Mouse (Mus musculus) myocyte (in vitro differentiated cells): ENCODE data around the gene Olfr478. TPM values are rescaled to one million over a fixed set of nuclear protein-coding genes. Genes with fewer than 3 reads are reported as not detected.
"Not testable (repeated sequence)": the region's sequence is repeated elsewhere in the genome, so short reads cannot be mapped to it uniquely, and the experiment has no call there.

ENCODE experiments used
- H3K27me3 ChIP-seq: one replicate; pipeline ENCODE4 v1.6.1; 2011; ENCODE audit not compliant: control insufficient read depth, insufficient read depth, insufficient read length
- H3K36me3 ChIP-seq: one replicate; pipeline ENCODE4 v1.6.1; 2011; ENCODE audit not compliant: control insufficient read depth, insufficient read depth
- H3K4me2 ChIP-seq: one replicate; pipeline ENCODE4 v1.6.1; 2011; ENCODE audit warnings: low read depth, control low read depth
- H3K4me3 ChIP-seq: one replicate; pipeline ENCODE4 v1.5.1; 2011; ENCODE audit warnings: mild to moderate bottlenecking, control low read depth, moderate library complexity
- H3K79me2 ChIP-seq: one replicate; pipeline ENCODE4 v1.6.1; 2011; ENCODE audit not compliant: control insufficient read depth, insufficient read depth
- H3ac ChIP-seq: one replicate; pipeline ENCODE4 v1.6.1; 2011; ENCODE audit not compliant: control insufficient read depth, insufficient read length
- CEBPB ChIP-seq: IDR thresholded peaks from 2 replicates; pipeline ENCODE4 v1.6.1; 2011; ENCODE audit warnings: mild to moderate bottlenecking, moderate library complexity; ENCODE audit not compliant: poor library complexity, insufficient read depth, severe bottlenecking
- E2F4 ChIP-seq: IDR thresholded peaks from one replicate; pipeline ENCODE4 v1.6.1; 2011; ENCODE audit warnings: mild to moderate bottlenecking, control low read depth, moderate library complexity; ENCODE audit not compliant: insufficient read depth
- MAX ChIP-seq: IDR thresholded peaks from one replicate; pipeline ENCODE4 v1.6.1; 2011; ENCODE audit warnings: low read depth, mild to moderate bottlenecking, control low read depth
- MYOD1 ChIP-seq, 3 experiments: IDR thresholded peaks; one replicate each; pipeline ENCODE4 v1.6.1; 2011; ENCODE audit warnings: control low read depth in 2 of 3, low read depth in 2 of 3, mild to moderate bottlenecking in 2 of 3, moderate library complexity in 1 of 3; ENCODE audit not compliant: insufficient read length in 2 of 3, control insufficient read depth in 1 of 3
- MYOG ChIP-seq, 3 experiments: IDR thresholded peaks; one replicate each; pipeline ENCODE4 v1.6.1; 2011; ENCODE audit warnings: control low read depth in 2 of 3, low read depth in 2 of 3, mild to moderate bottlenecking in 2 of 3; ENCODE audit not compliant: insufficient read length in 2 of 3, control insufficient read depth in 1 of 3, insufficient read depth in 1 of 3
- POLR2A ChIP-seq: IDR thresholded peaks from one replicate; pipeline ENCODE4 v1.6.1; 2011; ENCODE audit warnings: low read depth, mild to moderate bottlenecking, control low read depth, moderate library complexity; ENCODE audit not compliant: insufficient read length
- POLR2AphosphoS2 ChIP-seq: IDR thresholded peaks from one replicate; pipeline ENCODE4 v1.6.1; 2011; ENCODE audit warnings: low read depth, control low read depth; ENCODE audit not compliant: insufficient read length
- REST ChIP-seq: IDR thresholded peaks from one replicate; pipeline ENCODE4 v1.6.1; 2011; ENCODE audit warnings: mild to moderate bottlenecking, control low read depth, moderate library complexity; ENCODE audit not compliant: insufficient read depth, insufficient read length
- SRF ChIP-seq: IDR thresholded peaks from one replicate; pipeline ENCODE4 v1.6.1; 2011; ENCODE audit warnings: low read depth; ENCODE audit not compliant: control insufficient read depth, insufficient read length
- TCF12 ChIP-seq: IDR thresholded peaks from one replicate; pipeline ENCODE4 v1.6.1; 2011; ENCODE audit warnings: mild to moderate bottlenecking, control low read depth; ENCODE audit not compliant: poor library complexity, insufficient read depth, severe bottlenecking
- TCF3 ChIP-seq: IDR thresholded peaks from one replicate; pipeline ENCODE4 v1.6.1; 2011; ENCODE audit warnings: low read depth, control low read depth; ENCODE audit not compliant: insufficient read length
- USF1 ChIP-seq: IDR thresholded peaks from one replicate; pipeline ENCODE4 v1.6.1; 2011; ENCODE audit warnings: low read depth, mild to moderate bottlenecking, control low read depth, moderate library complexity
- polyA plus RNA-seq: library from polyadenylated mRNA; unstranded; fragments of >200 nt; fragmentation: generic; extraction: Trizol; gene quantifications from one replicate; pipeline ENCODE4 v1.2.1, GENCODE M21; 2012; ENCODE audit warnings: missing spikeins

Olfr478 gene
- not detected for polyA plus RNA-seq

GRCm38 (mm10) chr7:108033889-108034288, at the start of gene Olfr478:
Gene Olfr478, minus strand, starts transcription at chr7:108033989.
- H3K36me3 ChIP-seq = no peaks in the 10 kb centered on the region
- H3K4me2 ChIP-seq = no peak within 1 kb of the TSS
- no peaks in the 10 kb centered on the region for H3K79me2 ChIP-seq
- H3K4me3 ChIP-seq = no peak within 1 kb of the TSS
- H3K27me3 ChIP-seq = no peaks in the 10 kb centered on the region
- TF ChIP-seq USF1 (no peak), TCF3 (no peak), CEBPB (no peak), TCF12 (no peak), REST (no peak), MYOG (IDR thresholded peaks at IDR 0.05; ENCODE audit: control insufficient read depth in 1 of 3, insufficient read depth in 1 of 3, insufficient read length in 2 of 3, low read depth in 2 of 3) (no peak), SRF (no peak), POLR2A (no peak), MAX (no peak), POLR2AphosphoS2 (no peak), MYOD1 (IDR thresholded peaks at IDR 0.05; ENCODE audit: control insufficient read depth in 1 of 3, insufficient read length in 2 of 3, low read depth in 2 of 3) (no peak), E2F4 (no peak)
- H3ac ChIP-seq = no peak within 1 kb of the TSS

GRCm38 (mm10) chr7:108079555-108079954, 45.8 kb upstream of the Olfr478 start, which contains the start of gene Olfr481:
Gene Olfr481, plus strand, starts transcription at chr7:108079855.
- H3K4me3 ChIP-seq = no peak within 1 kb of the TSS
- TF ChIP-seq CEBPB = no peak
- TF ChIP-seq TCF3 = no peak
- no peak for TF ChIP-seq SRF
- TF ChIP-seq USF1 = no peak
- TF ChIP-seq REST = no peak
- TF ChIP-seq MYOG (IDR thresholded peaks at IDR 0.05; ENCODE audit: control insufficient read depth in 1 of 3, insufficient read depth in 1 of 3, insufficient read length in 2 of 3, low read depth in 2 of 3) = no peak
- TF ChIP-seq POLR2A = no peak
- TF ChIP-seq MAX = no peak
- no peak for TF ChIP-seq POLR2AphosphoS2
- no peak for TF ChIP-seq E2F4
- TF ChIP-seq TCF12 = no peak
- no peak for TF ChIP-seq MYOD1 (IDR thresholded peaks at IDR 0.05; ENCODE audit: control insufficient read depth in 1 of 3, insufficient read length in 2 of 3, low read depth in 2 of 3)
- H3K4me2 ChIP-seq = no peak within 1 kb of the TSS
- no peaks in the 10 kb centered on the region for H3K79me2 ChIP-seq
- no peaks in the 10 kb centered on the region for H3K36me3 ChIP-seq
- H3K27me3 ChIP-seq = no peaks in the 10 kb centered on the region
- no peak within 1 kb of the TSS for H3ac ChIP-seq

GRCm38 (mm10) chr7:108067246-108067645, 33.5 kb upstream of the Olfr478 start, which contains the start of gene Olfr480:
Gene Olfr480, minus strand, starts transcription at chr7:108067346.
- TF ChIP-seq REST (no peak), USF1 (no peak), E2F4 (no peak), SRF (no peak), TCF12 (no peak), TCF3 (no peak), MAX (no peak), POLR2A (no peak), MYOG (IDR thresholded peaks at IDR 0.05; ENCODE audit: control insufficient read depth in 1 of 3, insufficient read depth in 1 of 3, insufficient read length in 2 of 3, low read depth in 2 of 3) (no peak), POLR2AphosphoS2 (no peak)
- Histone ChIP-seq H3K79me2 (no peaks in the 10 kb centered on the region), H3K27me3 (no peaks in the 10 kb centered on the region), H3K36me3 (no peaks in the 10 kb centered on the region), H3K4me3 (no peak within 1 kb of the TSS), H3ac (no peak within 1 kb of the TSS), H3K4me2 (no peak within 1 kb of the TSS)

GRCm38 (mm10) chr7:108050393-108050792, 16.6 kb upstream of the Olfr478 start, which contains the start of gene Olfr479:
Gene Olfr479, plus strand, starts transcription at chr7:108050693.
- H3K27me3 ChIP-seq = no peaks in the 10 kb centered on the region
- no peak within 1 kb of the TSS for H3K4me3 ChIP-seq
- H3K4me2 ChIP-seq = no peak within 1 kb of the TSS
- no peaks in the 10 kb centered on the region for H3K36me3 ChIP-seq
- TF ChIP-seq POLR2AphosphoS2 (no peak), E2F4 (no peak), MAX (no peak), TCF3 (no peak), MYOD1 (IDR thresholded peaks at IDR 0.05; ENCODE audit: control insufficient read depth in 1 of 3, insufficient read length in 2 of 3, low read depth in 2 of 3) (no peak), TCF12 (no peak), CEBPB (no peak), SRF (no peak), REST (no peak), USF1 (no peak), MYOG (IDR thresholded peaks at IDR 0.05; ENCODE audit: control insufficient read depth in 1 of 3, insufficient read depth in 1 of 3, insufficient read length in 2 of 3, low read depth in 2 of 3) (no peak), POLR2A (no peak)
- no peaks in the 10 kb centered on the region for H3K79me2 ChIP-seq
- H3ac ChIP-seq = no peak within 1 kb of the TSS

GRCm38 (mm10) chr7:108014256-108014655, 19.5 kb downstream of the Olfr478 start:
- H3K79me2 ChIP-seq, H3K36me3 ChIP-seq, H3ac ChIP-seq, H3K4me3 ChIP-seq, H3K4me2 ChIP-seq, H3K27me3 ChIP-seq: not testable (repeated sequence)
